Mouse (Mus musculus) stomach, embryonic 14.5 days (tissue): Measurements from ENCODE around the gene Foxl1. TPM values are rescaled to one million over a fixed set of nuclear protein-coding genes. Genes with fewer than 3 reads are reported as not detected.
A peak's percentile ranks its signal among the peaks of the same experiment; 100 is the strongest.

Source experiments
- ATAC-seq: fragments of 200-750 bp; cut with Nextera tagmentation; 2 replicates; pipeline ENCODE4 v1.8.0; 2017; ENCODE audit warnings: low read depth, moderate TSS enrichment; ENCODE audit not compliant: insufficient number of reproducible peaks, insufficient read depth, low FRiP score
- H3K27ac ChIP-seq: fragments of 300-500 bp; sonication (generic); 2 replicates; pipeline ENCODE4 v1.5.1; 2014; ENCODE audit warnings: mild to moderate bottlenecking, low read length, moderate library complexity, mixed read lengths
- H3K27me3 ChIP-seq: fragments of 300-500 bp; sonication (generic); 2 replicates; pipeline ENCODE4 v1.6.1; 2014; ENCODE audit warnings: low read length, control low read depth, mixed read lengths; ENCODE audit not compliant: control insufficient read depth, insufficient read depth
- H3K36me3 ChIP-seq: fragments of 300-500 bp; sonication (generic); 2 replicates; pipeline ENCODE4 v1.6.1; 2014; ENCODE audit warnings: mild to moderate bottlenecking, control low read depth, low read length, moderate library complexity, mixed read lengths; ENCODE audit not compliant: control insufficient read depth, insufficient read depth
- H3K4me1 ChIP-seq: fragments of 300-500 bp; sonication (generic); 2 replicates; pipeline ENCODE4 v1.6.1; 2014; ENCODE audit warnings: low read length, control low read depth, mixed read lengths; ENCODE audit not compliant: control insufficient read depth, insufficient read depth
- H3K4me2 ChIP-seq: fragments of 300-500 bp; sonication (generic); replicated peaks from 2 replicates; pipeline ENCODE4 v1.6.1; 2014; ENCODE audit warnings: low read depth, low read length, control low read depth
- H3K4me3 ChIP-seq: fragments of 300-500 bp; sonication (generic); 2 replicates; pipeline ENCODE4 v1.5.1; 2014; ENCODE audit warnings: low read depth, low read length, control low read depth
- H3K9ac ChIP-seq: fragments of 300-500 bp; sonication (generic); replicated peaks from 2 replicates; pipeline ENCODE4 v1.6.1; 2014; ENCODE audit warnings: low read depth, mild to moderate bottlenecking, control low read depth, low read length, moderate library complexity, mixed read lengths
- H3K9me3 ChIP-seq: fragments of 300-500 bp; sonication (generic); 2 replicates; pipeline ENCODE4 v1.6.1; 2016; ENCODE audit warnings: low read depth, low read length, control low read depth; ENCODE audit not compliant: control insufficient read depth
- WGBS: fragments of 180-500 bp; shearing (Covaris S2); extraction: QIAGEN DNeasy Blood & Tissue Kit; methylation state at CpG from one replicate; pipeline ENCODE4 v1.1.7; 2014; 5-methylcytosine and 5-hydroxymethylcytosine counted together
- polyA plus RNA-seq: library from polyadenylated mRNA; unstranded; fragments of >200 nt; fragmentation: Nextera tagmentation; extraction: Ambion mirVana; gene quantifications from 2 replicates; pipeline ENCODE4 v1.2.1, GENCODE M21; 2014

Foxl1 gene
- 6.9 and 7.0 TPM in 2 replicates for polyA plus RNA-seq

DNA sequence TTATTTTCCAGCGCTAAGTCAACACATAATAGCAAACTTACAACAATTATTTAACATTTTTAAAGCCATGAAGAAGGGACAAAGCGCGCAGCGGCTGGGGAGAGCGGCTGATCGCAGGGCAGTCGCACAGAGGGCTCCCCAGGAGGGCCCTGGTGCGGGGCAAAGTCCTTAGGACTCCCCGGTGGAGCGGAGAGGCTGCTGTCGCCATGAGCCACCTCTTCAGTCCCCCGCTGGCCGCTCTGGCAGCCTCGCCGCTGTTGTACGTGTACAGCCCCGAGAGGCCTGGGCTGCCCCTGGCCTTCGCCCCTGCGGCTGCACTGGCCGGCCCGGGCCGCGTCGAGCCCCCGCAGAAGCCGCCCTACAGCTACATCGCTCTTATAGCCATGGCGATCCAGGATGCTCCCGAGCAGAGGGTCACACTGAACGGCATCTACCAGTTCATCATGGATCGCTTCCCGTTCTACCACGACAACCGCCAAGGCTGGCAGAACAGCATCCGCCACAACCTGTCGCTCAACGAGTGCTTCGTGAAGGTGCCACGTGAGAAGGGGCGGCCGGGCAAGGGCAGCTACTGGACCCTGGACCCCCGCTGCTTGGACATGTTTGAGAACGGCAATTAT, at the start of gene Foxl1:
Gene Foxl1, plus strand, starts transcription at position 185 of the 620 bp plus-strand sequence.
- Histone ChIP-seq H3K4me2 (peak within 1 kb of the TSS; percentile 56), H3K4me1 (peaks cover 14% of the 10 kb centered on the region; the same call in 1 of the 2 replicates), H3K27ac (peak within 1 kb of the TSS; percentile 82), H3K9me3 (no peaks in the 10 kb centered on the region), H3K4me3 (peak within 1 kb of the TSS; percentile 40), H3K27me3 (peaks cover 22% of the 10 kb centered on the region), H3K9ac (peak within 1 kb of the TSS; percentile 36), H3K36me3 (no peaks in the 10 kb centered on the region)
- no peak for ATAC-seq
- 2% methylated on average over 43 of the region's 43 CpGs for WGBS

DNA sequence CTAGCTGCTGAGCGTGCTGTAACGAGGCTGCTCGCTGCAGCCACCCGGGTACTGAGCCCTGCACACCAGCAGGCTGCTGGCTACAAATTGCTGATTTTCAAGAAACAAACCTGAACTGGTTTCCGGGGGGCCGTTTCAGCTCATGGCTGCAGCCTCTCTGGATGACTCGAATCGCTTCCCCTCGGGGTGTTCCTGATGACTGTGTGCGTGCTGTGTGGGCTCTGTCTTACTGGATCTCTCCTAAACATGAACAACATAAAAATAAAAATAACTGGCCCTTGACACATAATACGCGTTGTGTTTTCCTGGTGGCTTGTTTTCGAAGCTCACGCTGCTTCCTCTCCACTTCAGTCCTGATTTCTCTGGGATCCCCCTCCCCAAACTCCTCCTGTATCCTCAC, 49.0 kb upstream of the Foxl1 start:
- Histone ChIP-seq H3K27me3 (peaks cover 22% of the 10 kb centered on the region; the same call in 1 of the 2 replicates), H3K9ac (peak overlapping the region; percentile 92), H3K9me3 (no peaks in the 10 kb centered on the region), H3K4me3 (peak overlapping the region; percentile 69), H3K27ac (peak overlapping the region; percentile 99), H3K36me3 (no peaks in the 10 kb centered on the region; the same call in 1 of the 2 replicates), H3K4me1 (peaks cover 13% of the 10 kb centered on the region), H3K4me2 (peak overlapping the region; percentile 78)
- ATAC-seq, result no peak
- WGBS, result 14% methylated on average over 14 of the region's 14 CpGs

- Histone ChIP-seq H3K9ac (peak overlapping the region; percentile 92), H3K4me3 (peak overlapping the region; percentile 69), H3K27me3 (peaks cover 19% of the 10 kb centered on the region; the same call in 1 of the 2 replicates), H3K4me2 (peak overlapping the region; percentile 78), H3K36me3 (no peaks in the 10 kb centered on the region; the same call in 1 of the 2 replicates), H3K9me3 (no peaks in the 10 kb centered on the region), H3K27ac (peak overlapping the region; percentile 99), H3K4me1 (peaks cover 9% of the 10 kb centered on the region)
- ATAC-seq, result no peak
- WGBS, result 5% methylated on average over 7 of the region's 7 CpGs
Observed at GRCm38 (mm10) chr8:121079201-121079600, 48.5 kb upstream of the Foxl1 start.

- H3K4me2 ChIP-seq, result peak overlapping the region; percentile 78
- peak overlapping the region; percentile 92 for H3K9ac ChIP-seq
- WGBS, result 10% methylated on average over 12 of the region's 12 CpGs
- peaks cover 8% of the 10 kb centered on the region for H3K4me1 ChIP-seq
- no peaks in the 10 kb centered on the region for H3K9me3 ChIP-seq
- H3K36me3 ChIP-seq, result no peaks in the 10 kb centered on the region; the same call in 1 of the 2 replicates
- ATAC-seq, result no peak
- H3K4me3 ChIP-seq, result peak overlapping the region; percentile 69
- H3K27ac ChIP-seq, result peak overlapping the region; percentile 99
- 0 out of 2 replicates have a peak, but pooled peaks cover 19% of the 10 kb centered on the region for H3K27me3 ChIP-seq
Observed at GRCm38 (mm10) chr8:121079944-121080343, 47.8 kb upstream of the Foxl1 start.

- under 1% methylated on average over 49 of the region's 49 CpGs for WGBS
- ATAC-seq, result no peak
- H3K27me3 ChIP-seq, result 0 out of 2 replicates have a peak, but pooled peaks cover 19% of the 10 kb centered on the region
- no peaks in the 10 kb centered on the region for H3K9me3 ChIP-seq
- H3K4me3 ChIP-seq, result peak overlapping the region; percentile 69
- no peaks in the 10 kb centered on the region; the same call in 1 of the 2 replicates for H3K36me3 ChIP-seq
- H3K4me2 ChIP-seq, result peak overlapping the region; percentile 78
- H3K27ac ChIP-seq, result peak overlapping the region; percentile 99
- H3K4me1 ChIP-seq, result peaks cover 8% of the 10 kb centered on the region
- peak overlapping the region; percentile 92 for H3K9ac ChIP-seq
Observed at GRCm38 (mm10) chr8:121080361-121081090, 47.2 kb upstream of the Foxl1 start.

DNA sequence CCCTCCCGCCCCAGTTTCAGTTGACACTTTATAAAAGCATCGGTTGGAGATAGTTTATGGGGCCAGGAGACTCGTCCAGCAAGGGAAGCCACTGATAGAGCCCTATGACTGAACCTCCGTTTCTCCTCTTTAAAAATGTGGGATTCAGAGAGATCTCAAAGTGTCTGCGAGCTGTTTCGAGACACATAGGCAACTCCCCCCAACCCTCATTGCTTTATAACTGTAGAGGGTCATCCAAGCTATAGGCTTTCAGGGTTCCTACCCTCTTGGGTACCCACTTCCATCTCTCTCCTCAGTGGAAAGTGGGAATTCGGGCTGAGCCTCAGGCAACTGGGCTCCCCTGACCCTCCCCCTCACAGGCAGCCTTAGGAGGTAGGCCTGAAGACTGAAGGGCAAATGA, 46.3 kb upstream of the Foxl1 start:
- 5% methylated on average over 7 of the region's 7 CpGs for WGBS
- ATAC-seq, result no peak
- peaks cover 2% of the 10 kb centered on the region; the same call in 1 of the 2 replicates for H3K36me3 ChIP-seq
- H3K27ac ChIP-seq, result peak overlapping the region; percentile 99
- peak overlapping the region; percentile 78 for H3K4me2 ChIP-seq
- no peaks in the 10 kb centered on the region for H3K9me3 ChIP-seq
- H3K27me3 ChIP-seq, result peaks cover 20% of the 10 kb centered on the region; the same call in 1 of the 2 replicates
- peak overlapping the region; percentile 92 for H3K9ac ChIP-seq
- peaks cover 8% of the 10 kb centered on the region for H3K4me1 ChIP-seq
- H3K4me3 ChIP-seq, result peak overlapping the region; percentile 69

- H3K4me3 ChIP-seq, result peak overlapping the region; percentile 69
- ATAC-seq, result no peak
- peak overlapping the region; percentile 92 for H3K9ac ChIP-seq
- under 1% methylated on average over 57 of the region's 57 CpGs for WGBS
- peaks cover 17% of the 10 kb centered on the region; the same call in 1 of the 2 replicates for H3K27me3 ChIP-seq
- H3K27ac ChIP-seq, result peak overlapping the region; percentile 99
- no peaks in the 10 kb centered on the region for H3K9me3 ChIP-seq
- H3K36me3 ChIP-seq, result peaks cover 4% of the 10 kb centered on the region; the same call in 1 of the 2 replicates
- H3K4me1 ChIP-seq, result peaks cover 3% of the 10 kb centered on the region; the same call in 1 of the 2 replicates
- peak overlapping the region; percentile 78 for H3K4me2 ChIP-seq
Observed at GRCm38 (mm10) chr8:121082218-121083092, 45.3 kb upstream of the Foxl1 start.
